Mouse (Mus musculus): ENCODE data around the gene Mms22l.

The Mms22l gene

DNA sequence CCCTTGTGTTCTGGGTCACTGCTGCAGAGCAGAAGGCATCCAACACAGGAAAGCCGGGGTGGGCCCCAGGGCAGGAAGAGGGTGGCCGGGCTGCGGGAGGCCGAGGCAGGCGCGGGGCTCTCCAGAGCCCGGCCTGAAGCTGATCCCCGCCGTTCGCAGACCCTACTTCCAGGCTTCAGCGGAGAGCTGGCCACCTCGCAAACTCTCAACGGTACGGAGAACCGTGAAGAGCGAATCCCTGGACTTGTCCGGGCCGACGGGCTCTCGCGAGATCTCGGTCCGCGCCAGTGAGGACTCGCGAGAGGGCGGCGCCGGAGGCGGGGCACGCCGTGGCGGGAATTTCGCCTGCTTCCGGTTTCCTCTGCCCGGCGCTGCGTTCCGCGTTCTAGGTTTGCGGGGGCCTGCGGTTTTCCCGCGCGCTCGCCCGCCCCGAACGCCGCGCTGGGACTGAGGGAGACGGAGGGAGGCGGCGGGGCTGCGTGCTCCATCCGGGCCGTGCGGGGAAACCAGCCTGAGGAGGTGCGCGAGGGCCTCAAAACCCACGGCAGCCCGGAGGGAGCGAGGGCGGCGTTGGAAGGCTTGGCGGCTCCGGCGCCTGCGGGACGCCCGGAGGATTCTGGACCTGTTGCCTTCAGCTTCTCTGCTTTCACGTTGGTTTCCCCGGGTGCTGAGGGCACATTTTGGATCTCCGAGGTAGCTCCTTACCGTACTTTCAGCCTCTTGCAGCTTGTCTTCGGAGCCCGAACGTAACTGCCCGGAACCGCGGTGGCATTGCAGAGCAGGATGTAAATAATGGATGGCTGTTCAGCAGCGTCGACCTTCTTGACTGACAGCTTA lies at the start of gene Mms22l:
TSS of gene Mms22l (plus strand) at position 336 of the 837 bp plus-strand sequence.
- in situ Hi-C loops (cut with MboI) = loop anchor here (25.0 kb wide), 1 partner anchor 391 kb away; the partner anchor contains the start of gene Ndufaf4

DNA sequence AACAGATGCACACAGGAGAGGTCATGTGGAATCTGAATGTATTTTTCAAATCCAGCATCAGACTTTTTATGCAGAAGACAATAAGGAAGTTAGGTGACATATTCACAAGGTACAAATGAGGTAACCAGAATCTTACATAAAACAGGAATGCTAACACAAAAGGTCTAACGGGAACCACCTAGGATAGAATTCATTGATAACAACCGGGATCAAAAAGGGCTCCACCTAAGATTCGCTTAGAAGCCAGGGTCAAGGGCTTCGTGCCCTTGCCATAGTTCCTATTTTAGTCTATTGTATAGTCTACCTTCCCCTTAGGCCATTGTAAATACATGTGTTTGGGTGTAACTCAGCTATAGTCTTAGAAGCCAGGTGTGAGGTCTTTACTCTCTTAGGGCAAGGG lies 12.2 kb upstream of the Mms22l start:
- in situ Hi-C loops (cut with MboI) = loop anchor here (25.0 kb wide), 1 partner anchor 403 kb away; the partner anchor contains the start of gene Ndufaf4

DNA sequence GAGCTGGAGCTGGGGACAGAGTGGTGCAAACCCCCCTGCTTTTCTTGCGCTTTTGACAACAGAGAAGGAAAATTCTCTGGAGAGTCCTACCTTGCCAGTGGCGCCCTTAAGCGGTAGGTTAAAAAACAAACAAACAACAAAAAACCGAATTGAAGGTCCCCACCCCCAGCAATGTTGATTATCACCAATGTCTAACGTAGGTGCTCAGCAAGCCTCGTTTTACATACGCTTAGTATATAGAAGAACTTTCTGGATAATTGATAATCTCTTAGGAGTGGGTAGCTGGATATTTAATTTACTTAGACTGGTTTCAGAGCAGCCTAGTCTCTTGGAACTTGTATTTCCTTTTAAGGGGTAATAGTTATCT lies 685 bp downstream of the Mms22l start:
- in situ Hi-C loops (cut with MboI) = loop anchor here (25.0 kb wide), 1 partner anchor 390 kb away; the partner anchor contains the start of gene Ndufaf4

DNA sequence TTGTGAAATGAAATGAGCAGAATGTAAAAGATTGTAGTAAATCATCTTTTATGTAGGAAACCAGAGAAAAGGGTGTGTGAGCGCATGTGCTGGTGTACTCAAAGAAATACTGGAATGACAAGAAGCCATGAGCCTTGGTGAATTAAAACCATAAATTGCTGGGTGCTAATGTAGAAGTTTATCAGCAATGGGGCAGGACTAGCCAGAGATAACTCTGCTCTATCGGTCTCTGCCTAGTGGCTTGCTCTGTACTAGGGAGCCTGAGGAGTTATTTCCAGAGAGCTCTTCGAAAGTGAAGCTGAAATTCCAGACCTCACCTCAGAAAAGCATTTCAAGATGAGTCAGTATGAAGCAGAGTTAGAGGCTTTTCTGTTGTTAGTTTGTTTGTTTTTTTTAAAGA lies 12.9 kb downstream of the Mms22l start:
- in situ Hi-C loops (cut with MboI) = no loop called here

DNA sequence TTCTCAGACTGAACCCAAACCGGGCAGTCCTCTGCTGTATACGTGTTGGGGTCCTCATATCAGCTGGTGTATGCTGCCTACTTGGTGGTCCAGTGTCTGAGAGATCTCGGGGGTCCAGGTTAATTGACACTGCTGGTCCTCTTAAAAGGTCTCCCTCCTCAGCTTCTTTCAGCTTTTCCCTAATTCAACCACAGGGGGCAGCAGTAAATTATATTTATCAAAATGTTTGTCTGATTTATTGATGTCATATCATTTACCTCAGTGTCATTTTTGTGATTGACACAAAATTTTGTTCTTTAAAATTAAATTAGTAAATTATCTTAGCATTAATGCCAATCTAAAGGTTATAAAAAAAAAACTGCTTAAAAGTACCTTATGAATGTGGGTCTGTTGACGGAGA lies 40.7 kb downstream of the Mms22l start:
- in situ Hi-C loops (cut with MboI) = no loop called here

DNA sequence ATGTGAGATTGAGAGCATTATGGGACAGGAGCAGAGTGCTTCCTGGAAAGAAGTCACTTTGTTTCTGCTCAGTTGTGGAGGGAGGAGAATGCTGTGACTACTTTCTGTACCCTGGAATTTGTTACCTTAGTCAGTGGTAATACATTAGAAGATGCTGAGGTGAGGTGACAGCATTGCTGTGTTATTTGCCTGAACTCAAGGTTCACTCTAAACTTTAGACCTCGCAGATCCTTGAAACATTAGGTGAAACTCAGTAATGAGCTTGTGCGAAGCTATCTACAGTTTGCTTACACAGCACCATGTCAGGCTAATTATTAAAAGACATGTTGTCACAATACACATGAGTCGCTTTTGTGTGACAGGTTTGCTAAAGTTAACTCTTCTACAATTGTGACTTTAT lies 47.2 kb downstream of the Mms22l start:
- in situ Hi-C loops (cut with MboI) = no loop called here

DNA sequence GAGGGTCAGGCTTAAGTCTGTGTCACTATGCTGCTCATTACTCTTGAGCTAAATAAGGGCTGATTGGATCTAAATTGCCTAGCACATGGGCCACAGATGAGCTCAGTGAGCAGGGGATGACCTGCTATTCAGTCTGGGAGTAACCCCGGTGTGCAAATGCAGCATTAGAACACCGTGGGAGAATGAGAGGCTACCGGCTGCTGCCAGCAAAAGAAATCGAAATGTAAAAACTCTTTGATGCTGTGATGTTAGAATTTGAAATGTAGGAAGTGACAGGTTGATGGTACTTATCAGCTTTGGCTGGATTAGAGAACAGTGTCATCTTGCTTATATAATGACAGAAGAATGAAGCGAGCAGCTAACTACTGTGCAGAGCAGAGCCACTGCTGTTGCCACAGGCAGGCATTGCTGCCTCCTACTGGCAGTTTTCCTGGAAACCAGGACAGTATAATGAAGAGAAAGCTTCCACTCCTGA lies 48.5 kb downstream of the Mms22l start:
- in situ Hi-C loops (cut with MboI) = no loop called here

DNA sequence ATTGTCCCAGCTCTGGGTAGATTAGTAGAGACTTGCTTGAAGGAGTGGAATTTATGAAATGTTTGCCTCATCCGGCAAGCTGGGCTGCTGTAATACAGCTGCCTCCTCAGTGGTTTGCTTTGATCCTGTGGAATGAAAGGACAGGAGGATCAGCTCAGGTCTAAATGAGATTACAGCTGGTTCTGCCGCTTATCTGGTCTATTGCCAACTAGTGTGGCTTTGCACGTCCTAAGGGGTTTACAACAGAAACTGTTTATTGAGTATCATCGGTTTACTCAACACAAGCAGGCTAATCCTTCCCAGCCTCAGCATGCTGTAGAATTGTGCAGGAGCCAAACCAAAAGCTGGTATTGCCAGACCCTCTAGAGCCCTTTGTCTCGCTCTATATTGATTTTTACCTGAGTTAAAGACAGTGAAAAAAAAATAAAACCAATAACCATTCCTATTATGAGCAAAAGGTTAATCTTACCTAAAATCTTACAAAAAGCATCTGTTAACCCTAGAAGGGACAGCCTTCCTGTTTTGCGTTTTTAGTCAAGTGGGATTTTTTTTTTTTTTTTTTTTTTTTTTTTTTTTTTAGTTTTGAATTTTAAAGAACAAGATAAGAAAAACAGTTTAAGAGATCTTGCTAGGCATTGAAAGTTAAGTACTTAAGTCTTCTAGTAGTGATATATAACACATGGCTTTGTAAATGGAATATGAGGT lies 60.0 kb downstream of the Mms22l start:
- in situ Hi-C loops (cut with MboI) = no loop called here

DNA sequence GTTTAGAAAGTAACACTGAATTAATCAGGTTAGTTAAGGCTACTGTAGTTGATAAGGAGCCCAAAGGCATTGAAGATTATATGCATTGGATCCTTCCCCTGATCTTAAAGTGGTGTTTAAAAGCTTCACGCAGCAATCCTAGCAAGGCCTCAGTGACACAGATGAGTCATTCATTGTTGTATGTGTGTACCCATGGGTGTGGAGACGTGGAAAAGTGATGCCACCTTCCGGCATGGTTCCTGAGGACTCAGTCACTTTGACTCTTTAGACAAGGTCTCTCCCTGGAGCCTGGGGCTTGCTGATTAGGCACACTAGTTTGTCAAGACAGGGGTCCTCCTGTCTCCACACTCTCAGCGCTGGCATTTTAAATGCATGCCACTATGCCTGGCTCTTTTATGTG lies 60.9 kb downstream of the Mms22l start:
- in situ Hi-C loops (cut with MboI) = no loop called here

DNA sequence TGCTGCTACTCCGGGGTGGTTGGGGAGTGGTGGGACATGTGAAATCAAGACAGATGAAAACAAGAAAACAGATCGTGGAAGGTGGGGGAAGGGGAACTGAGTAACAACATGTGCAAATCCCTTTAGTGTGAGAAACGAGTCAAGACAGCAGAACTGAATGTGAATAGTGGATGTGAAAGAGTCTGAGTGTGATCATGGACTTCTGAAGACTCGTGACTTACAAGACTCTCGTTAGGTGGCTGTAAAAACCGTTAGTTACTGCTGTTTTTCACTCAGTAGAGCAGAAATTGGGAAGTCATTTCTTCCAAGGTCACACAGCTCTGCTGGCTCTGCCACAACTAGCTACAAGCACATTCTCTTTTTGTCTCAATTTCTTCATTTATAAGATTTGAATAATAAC lies 71.8 kb downstream of the Mms22l start:
- in situ Hi-C loops (cut with MboI) = no loop called here

DNA sequence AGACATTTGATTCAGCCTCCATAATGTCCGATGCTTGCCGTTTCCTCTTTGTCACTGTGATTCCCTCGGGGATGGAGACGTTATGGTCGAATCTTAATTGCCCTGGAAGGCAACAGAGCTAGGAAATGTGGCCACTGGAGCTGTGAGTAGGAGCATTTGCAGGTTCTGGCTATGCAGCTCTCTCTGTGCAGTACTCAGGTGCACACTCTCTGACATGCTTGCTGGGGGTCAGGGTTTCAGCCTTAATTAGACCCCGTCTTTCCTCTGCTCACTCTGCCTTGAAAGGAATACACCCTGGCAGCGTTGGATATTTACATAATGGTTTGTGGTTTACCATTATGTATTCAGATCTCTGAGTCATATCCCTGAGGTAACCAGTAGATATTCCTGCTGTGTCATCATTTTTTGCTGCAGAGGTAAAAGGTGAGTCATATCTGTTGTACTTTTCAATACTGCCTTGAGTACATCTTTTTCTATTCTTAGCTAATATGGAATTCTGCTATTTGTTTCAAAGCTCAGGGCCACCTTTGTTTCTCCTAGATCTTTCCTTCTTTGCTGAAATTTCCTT lies 72.8 kb downstream of the Mms22l start:
- in situ Hi-C loops (cut with MboI) = no loop called here

DNA sequence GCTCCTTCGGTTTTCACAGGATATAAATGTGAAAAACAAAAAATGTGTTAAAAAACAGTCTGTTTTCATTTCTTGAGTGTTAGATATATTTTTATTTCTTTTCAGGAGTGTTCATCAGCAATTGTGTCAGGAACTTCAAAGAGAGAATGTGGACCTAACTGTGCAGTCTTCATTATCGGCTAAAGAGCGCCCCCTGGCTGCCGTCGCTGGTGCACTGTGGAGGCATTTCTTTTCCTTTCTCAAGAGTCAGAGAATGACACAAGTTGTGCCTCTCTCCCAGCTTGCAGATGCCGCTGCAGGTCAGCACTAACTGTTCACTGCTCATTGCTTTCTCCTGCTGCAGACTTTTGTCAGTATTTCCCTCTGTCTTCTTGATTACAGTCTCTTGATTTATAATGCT lies 78.0 kb downstream of the Mms22l start:
- in situ Hi-C loops (cut with MboI) = no loop called here

DNA sequence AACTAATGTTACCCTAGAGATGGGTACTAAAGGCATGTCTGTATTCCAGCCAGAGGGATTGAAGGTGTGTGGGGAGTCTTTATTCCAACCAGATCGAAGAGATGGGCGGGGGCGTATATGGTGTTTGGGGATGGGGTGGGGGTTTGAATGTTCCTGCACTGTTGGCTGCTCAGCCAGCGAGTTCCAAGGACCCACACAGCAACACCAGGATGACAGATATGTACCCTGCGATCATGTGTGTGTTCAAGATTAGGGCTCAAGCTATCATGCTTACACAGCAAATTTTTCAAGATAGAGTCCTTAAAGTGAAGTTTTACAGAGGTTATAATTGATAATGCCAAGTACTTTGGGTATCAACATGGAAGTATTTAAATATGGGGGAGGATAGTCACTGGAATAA lies 81.3 kb downstream of the Mms22l start:
- in situ Hi-C loops (cut with MboI) = no loop called here

DNA sequence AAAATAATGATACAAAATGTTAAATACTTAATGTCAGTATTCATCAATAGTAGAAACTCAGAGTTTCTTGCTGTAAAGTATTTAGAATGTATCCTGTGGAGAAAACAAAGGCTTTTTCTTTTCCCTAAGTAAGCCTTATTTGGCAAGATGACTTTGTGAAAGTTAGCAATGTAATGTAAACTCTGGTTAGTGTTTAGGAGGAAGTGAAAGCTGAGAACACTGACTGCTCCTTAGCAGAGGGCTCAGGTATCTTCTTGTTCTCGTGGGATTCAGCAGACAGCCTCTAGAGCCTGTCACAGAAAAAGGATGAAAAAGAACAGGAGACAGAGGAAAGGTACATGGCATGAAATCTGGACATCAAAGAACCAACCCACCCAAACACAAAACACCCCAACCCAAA lies 86.0 kb downstream of the Mms22l start:
- in situ Hi-C loops (cut with MboI) = no loop called here

DNA sequence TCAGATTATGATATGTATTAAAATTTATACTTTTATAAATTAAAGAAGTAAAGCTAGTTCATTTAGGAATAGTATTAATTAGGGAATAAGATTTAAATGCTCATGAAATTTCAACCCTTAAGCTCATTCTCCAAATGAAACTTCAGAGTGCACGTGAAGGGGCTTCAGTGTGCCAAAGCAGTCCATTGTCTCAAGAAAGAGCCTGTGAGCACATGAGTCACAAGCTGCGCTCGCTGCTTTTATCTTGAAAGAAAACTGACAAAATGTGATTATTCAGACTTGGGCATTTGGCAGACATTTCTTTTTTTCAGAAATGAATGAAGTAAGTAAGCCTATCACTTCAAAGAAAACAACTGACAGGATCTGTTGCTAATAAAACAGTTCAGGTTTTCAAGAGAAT lies 87.7 kb downstream of the Mms22l start:
- in situ Hi-C loops (cut with MboI) = no loop called here

DNA sequence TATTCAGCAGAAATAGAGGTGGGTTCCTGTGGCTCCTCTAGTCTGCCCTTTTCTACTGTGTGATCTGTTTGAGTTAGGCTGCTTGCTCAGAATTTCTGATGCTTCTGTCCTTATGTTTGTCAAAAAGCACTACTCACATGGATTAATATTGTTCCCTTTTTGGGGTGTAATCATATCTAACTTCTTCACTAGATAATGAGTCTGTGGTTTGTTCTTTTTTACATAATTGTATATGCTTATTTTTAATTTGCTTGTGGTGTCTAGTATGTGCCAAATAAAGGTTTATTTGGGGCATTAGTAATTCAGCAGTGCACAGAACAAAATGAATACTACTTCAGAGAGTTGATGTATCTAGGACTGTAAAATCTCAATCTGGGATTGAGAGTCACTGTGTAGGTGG lies 98.6 kb downstream of the Mms22l start:
- in situ Hi-C loops (cut with MboI) = no loop called here

DNA sequence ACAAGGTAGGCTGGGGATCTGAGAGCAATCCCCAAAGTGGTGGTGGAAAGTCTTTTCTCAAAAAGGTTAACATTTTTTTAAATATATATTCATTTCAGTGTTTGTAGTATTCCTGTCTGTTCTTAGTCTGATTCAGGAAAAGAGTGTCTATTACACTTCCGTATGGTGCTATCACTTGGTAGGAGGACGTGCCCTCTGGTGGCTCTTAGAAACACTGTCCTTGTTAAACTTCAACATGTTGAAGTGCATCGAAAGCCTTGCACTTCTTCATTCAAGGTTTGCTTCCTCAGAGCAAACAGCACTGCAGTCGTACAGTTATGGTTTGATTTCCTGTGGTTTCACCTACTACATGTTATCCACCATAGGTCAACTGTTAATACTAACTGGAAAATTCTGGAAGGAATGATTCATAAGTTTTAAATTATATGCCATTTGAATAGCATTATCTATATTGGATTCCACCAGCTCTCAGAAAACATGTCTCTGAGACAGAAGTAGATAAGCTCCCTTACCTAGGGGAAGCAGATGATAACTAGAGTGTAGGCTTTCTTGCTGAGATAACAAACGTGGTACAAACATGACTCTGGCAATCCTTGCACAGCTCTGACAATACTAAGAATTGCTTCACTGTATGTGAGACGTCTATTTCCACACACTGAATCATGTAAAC lies 100.8 kb downstream of the Mms22l start:
- in situ Hi-C loops (cut with MboI) = no loop called here

DNA sequence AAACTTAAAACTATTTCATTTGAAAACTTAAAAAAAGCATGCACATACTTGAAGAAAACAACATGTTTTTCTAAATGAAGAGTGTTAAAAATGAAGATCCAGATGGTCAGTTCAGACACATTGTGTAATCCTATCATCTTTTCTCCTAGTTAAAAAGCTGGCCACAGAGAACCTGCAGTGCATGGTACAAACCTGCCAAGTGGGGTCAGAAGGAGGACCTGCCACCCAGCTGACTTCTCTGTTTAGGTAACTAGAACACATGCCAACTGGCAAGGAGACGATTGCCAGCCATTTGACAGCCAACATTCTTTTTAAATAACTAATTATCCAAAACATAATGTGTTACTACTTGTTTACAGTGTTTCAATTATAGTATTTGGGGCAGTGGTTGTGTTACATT lies 102.4 kb downstream of the Mms22l start:
- in situ Hi-C loops (cut with MboI) = no loop called here

DNA sequence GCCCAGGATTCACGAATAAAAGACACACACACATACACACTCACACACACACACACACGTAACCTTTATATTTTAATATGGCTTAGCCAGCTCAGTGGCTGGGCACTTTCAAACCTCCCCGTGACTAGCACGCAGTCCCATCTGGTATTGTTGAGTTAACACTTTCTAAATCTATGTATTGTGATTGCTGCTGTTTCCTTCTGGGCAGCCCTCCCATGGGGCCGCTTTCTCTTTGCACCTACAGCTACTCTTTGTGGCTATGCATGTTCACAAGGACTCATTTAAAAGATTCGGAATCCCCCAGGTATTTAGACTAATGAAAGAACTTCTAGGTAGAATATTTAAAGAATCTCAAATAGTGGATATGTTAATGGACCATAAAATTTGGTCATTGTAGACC lies 105.5 kb downstream of the Mms22l start:
- in situ Hi-C loops (cut with MboI) = no loop called here

DNA sequence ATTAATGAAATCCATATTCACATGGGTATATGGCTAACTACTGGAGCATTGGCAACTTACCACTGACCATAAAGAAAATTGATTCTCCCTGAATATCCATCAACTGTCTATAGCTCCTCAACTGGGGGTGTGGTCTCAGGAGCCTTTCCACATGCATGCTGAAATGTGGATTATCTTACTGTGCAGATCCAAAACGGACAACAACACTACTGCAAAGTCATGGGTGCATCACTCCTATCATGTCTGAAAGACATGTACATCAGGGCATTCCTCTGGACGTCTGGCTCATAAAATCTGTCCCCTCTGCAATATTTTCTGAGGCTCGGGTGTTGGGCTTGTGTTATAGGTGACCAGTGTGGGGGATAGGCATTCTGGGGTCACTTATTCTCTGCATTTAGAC lies 112.8 kb downstream of the Mms22l start:
- in situ Hi-C loops (cut with MboI) = no loop called here

DNA sequence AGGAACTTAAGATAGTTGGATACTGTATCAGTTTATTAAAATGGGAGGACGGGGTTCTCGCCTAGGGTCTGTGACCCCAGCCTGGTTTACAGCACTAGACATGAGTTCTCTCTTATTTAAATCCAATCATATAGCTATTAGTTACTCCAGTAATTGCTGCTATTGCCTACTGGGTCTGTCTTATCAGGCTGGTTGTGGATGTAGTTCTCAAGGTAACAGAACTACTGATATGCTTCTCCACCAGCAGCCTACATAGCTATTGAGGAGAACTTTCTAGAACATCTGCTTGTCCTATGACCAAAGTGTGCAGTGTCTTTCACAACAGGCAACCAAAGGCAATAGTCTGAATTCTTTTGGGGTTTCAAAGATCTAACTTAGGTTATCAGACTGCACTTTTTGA lies 113.3 kb downstream of the Mms22l start:
- in situ Hi-C loops (cut with MboI) = no loop called here

DNA sequence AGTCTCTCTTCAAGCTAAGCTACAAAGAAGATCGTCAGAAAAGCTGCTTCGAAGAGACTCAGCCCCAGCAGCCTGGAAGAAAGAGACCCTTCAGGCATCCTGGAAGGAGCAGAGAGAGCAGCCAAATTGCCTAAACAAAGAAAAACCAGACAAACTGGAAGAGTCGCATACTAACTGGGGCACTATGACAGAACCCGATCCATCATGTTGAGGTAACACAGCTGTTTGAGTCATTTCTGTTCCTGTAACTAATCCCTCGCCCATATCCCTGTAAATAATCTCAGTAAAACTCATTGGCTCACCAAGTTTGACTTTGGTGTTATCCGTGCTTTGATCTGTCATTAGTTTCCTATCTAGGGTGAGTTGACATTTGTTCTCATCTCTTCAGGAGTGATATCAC lies 123.8 kb downstream of the Mms22l start:
- in situ Hi-C loops (cut with MboI) = no loop called here

Measured in mature B cell (primary cell).